Mouse (Mus musculus): ENCODE measurements around the gene Sgsm1. TPM values are rescaled to one million over a fixed set of nuclear protein-coding genes. Genes with fewer than 3 reads are reported as not detected.
A peak's percentile ranks its signal among the peaks of the same experiment; 100 is the strongest.

The Sgsm1 gene
- polyA plus RNA-seq, 1 experiment from 2014 or later: 10.7 TPM

DNA sequence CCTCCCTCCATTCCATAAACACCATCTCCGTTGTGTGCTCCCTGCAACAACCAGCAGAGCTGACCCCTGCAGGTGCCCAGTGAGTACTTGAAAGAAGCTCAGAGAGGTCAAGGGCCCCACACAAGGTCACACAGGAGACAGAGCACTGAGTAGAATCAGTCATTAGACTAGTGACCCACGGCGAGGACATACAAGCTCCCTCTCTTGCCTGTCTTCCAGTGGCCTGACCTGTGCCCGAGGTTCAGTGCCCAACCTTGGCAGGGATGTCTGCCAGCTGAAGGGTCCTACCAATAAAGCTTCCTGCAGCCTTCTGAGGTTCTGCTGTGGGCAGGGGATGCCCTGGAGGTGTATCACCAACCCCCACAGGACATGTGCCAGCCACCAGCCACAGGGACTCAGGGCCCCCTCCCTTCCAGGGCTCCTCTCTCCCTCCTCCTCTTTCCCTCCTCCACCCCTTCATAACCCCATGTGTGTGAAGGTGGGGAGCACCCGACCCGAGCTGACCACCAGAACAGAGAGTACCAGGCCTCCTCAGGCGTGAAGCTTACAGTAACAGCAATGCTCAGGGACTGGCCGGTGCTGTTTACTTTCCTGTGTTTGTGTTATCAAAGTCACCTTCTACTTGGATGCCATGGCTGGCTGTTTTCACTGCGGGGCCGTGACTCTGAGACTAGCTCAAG is 98.3 kb downstream of the Sgsm1 start:
- H3K4me1 ChIP-seq (ENCODE audit: control insufficient read depth, insufficient read depth, low read length): peaks cover 5% of the 10 kb centered on the region; the same call in 1 of the 2 replicates
- 82% methylated on average over 10 of the region's 10 CpGs for WGBS
- H3K9ac ChIP-seq (ENCODE audit: low read length): no peak overlapping the region

DNA sequence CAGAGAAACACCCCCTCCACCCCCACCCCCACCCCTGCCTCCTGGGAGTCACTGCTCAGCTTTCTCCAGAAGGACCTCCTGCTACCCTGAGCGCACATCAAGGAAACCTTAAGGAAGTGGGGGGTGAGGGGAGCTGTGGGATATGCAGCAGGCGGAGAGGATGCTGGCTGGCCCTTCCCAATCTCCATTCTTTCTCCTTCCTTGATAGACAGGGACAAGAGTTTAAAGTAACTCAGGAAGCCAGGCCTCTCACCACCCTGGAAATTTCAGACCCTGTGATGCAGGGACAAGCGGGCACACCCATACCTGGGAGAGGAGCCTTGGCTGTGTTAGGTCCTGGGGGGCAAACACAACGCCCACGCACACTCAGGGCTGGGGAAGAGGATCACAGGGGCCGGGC is 100.3 kb downstream of the Sgsm1 start:
- Histone ChIP-seq H3K4me2 (ENCODE audit: low read depth) (no peak overlapping the region), H3K4me3 (ENCODE audit: low read depth, low read length) (no peak overlapping the region), H3K4me1 (ENCODE audit: control insufficient read depth, insufficient read depth, low read length) (peaks cover 5% of the 10 kb centered on the region; the same call in 1 of the 2 replicates), H3K27ac (ENCODE audit: low read depth, low read length) (no peak overlapping the region), H3K27me3 (ENCODE audit: control insufficient read depth, insufficient read depth, low read length) (no peaks in the 10 kb centered on the region), H3K9me3 (ENCODE audit: control insufficient read depth, low read length) (no peaks in the 10 kb centered on the region), H3K9ac (ENCODE audit: low read length) (no peak overlapping the region), H3K36me3 (ENCODE audit: control insufficient read depth, insufficient read depth, low read length) (no peaks in the 10 kb centered on the region)
- 73% methylated on average over 6 of the region's 6 CpGs for WGBS
- DNase-seq (ENCODE audit: low spot score) (no peak), ATAC-seq (ENCODE audit: insufficient read depth, low FRiP score, low TSS enrichment) (no peak)

More for the DNA sequence above, 98.3 kb downstream of the Sgsm1 start:
- Histone ChIP-seq H3K36me3 (ENCODE audit: control insufficient read depth, insufficient read depth, low read length) (no peaks in the 10 kb centered on the region), H3K9me3 (ENCODE audit: control insufficient read depth, low read length) (no peaks in the 10 kb centered on the region), H3K4me3 (ENCODE audit: low read depth, low read length) (no peak overlapping the region), H3K4me2 (ENCODE audit: low read depth) (no peak overlapping the region), H3K27me3 (ENCODE audit: control insufficient read depth, insufficient read depth, low read length) (no peaks in the 10 kb centered on the region), H3K27ac (ENCODE audit: low read depth, low read length) (no peak overlapping the region; the same call in 1 of the 2 replicates)
- DNase-seq (ENCODE audit: low spot score) (no peak), ATAC-seq (ENCODE audit: insufficient read depth, low FRiP score, low TSS enrichment) (no peak)

GRCm38 (mm10) chr5:113209898-113210297 is 100.7 kb downstream of the Sgsm1 start:
- no peak for ATAC-seq (ENCODE audit: insufficient read depth, low FRiP score, low TSS enrichment)
- Histone ChIP-seq H3K9me3 (ENCODE audit: control insufficient read depth, low read length) (no peaks in the 10 kb centered on the region), H3K36me3 (ENCODE audit: control insufficient read depth, insufficient read depth, low read length) (no peaks in the 10 kb centered on the region), H3K9ac (ENCODE audit: low read length) (no peak overlapping the region; the same call in 1 of the 2 replicates), H3K4me2 (ENCODE audit: low read depth) (no peak overlapping the region), H3K27ac (ENCODE audit: low read depth, low read length) (no peak overlapping the region), H3K4me1 (ENCODE audit: control insufficient read depth, insufficient read depth, low read length) (peaks cover 5% of the 10 kb centered on the region; the same call in 1 of the 2 replicates), H3K27me3 (ENCODE audit: control insufficient read depth, insufficient read depth, low read length) (no peaks in the 10 kb centered on the region), H3K4me3 (ENCODE audit: low read depth, low read length) (no peak overlapping the region)
- no peak for DNase-seq (ENCODE audit: low spot score)
- whole genome bisulfite sequencing: 88% methylated on average over 13 of the region's 13 CpGs

- DNase-seq (ENCODE audit: low spot score): no peak
- H3K36me3 ChIP-seq (ENCODE audit: control insufficient read depth, insufficient read depth, low read length): no peaks in the 10 kb centered on the region
- H3K27ac ChIP-seq (ENCODE audit: low read depth, low read length): 0 out of 2 replicates have a peak overlapping the region, but pooled peaks have one; percentile 14
- H3K4me1 ChIP-seq (ENCODE audit: control insufficient read depth, insufficient read depth, low read length): peaks cover 5% of the 10 kb centered on the region; the same call in 1 of the 2 replicates
- ATAC-seq (ENCODE audit: insufficient read depth, low FRiP score, low TSS enrichment): no peak
- H3K4me3 ChIP-seq (ENCODE audit: low read depth, low read length): no peak overlapping the region
- H3K4me2 ChIP-seq (ENCODE audit: low read depth): no peak overlapping the region
- no peak overlapping the region for H3K9ac ChIP-seq (ENCODE audit: low read length)
- H3K27me3 ChIP-seq (ENCODE audit: control insufficient read depth, insufficient read depth, low read length): no peaks in the 10 kb centered on the region
- no peaks in the 10 kb centered on the region for H3K9me3 ChIP-seq (ENCODE audit: control insufficient read depth, low read length)
- 55% methylated on average over 11 of the region's 11 CpGs for WGBS
Measured at GRCm38 (mm10) chr5:113209401-113209750, 101.2 kb downstream of the Sgsm1 start.

DNA sequence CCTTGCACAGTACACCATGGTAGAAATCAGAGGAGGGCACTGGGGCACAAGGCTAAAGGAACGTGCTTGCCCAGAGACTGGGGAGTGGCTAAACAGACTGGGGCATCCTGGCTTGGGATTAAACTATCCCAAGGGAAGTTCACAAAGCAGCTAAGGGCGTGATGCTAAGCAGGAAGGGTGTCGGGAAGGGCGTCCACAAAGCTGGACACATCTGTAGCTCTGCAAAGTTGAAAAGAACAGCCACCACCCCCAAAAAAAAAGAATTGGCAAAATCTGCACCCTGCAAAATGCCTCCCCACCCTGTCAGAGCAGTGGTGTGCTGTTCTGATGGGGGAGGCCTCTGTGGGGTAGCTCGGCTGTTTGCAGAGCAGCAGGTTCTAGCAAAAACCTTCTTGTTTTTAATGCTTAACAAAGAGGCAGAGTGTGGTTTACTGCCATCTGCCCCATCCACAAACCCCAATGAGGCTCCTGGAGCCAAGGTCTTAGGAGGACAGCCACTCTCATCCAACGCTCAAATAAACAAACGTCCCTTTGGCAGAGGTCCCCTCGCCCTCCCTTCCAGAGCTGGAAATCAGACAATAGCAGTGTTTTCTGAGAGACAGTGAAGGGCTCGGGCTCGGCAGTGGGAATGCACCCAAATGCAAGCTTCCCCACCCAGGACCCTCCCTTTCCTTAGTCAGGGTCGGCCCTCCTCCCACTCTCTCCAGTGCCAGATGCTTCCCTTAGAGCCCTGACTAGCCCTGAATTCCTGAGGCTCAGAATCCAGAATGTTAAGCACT is 101.8 kb downstream of the Sgsm1 start:
- Histone ChIP-seq H3K27ac (ENCODE audit: low read depth, low read length) (0 out of 2 replicates have a peak overlapping the region, but pooled peaks have one; percentile 14), H3K9me3 (ENCODE audit: control insufficient read depth, low read length) (no peaks in the 10 kb centered on the region), H3K27me3 (ENCODE audit: control insufficient read depth, insufficient read depth, low read length) (no peaks in the 10 kb centered on the region), H3K4me1 (ENCODE audit: control insufficient read depth, insufficient read depth, low read length) (peaks cover 5% of the 10 kb centered on the region; the same call in 1 of the 2 replicates), H3K4me3 (ENCODE audit: low read depth, low read length) (no peak overlapping the region), H3K9ac (ENCODE audit: low read length) (no peak overlapping the region), H3K36me3 (ENCODE audit: control insufficient read depth, insufficient read depth, low read length) (no peaks in the 10 kb centered on the region), H3K4me2 (ENCODE audit: low read depth) (no peak overlapping the region)
- no peak for DNase-seq (ENCODE audit: low spot score)
- 51% methylated on average over 11 of the region's 11 CpGs for WGBS
- ATAC-seq (ENCODE audit: insufficient read depth, low FRiP score, low TSS enrichment): no peak

DNA sequence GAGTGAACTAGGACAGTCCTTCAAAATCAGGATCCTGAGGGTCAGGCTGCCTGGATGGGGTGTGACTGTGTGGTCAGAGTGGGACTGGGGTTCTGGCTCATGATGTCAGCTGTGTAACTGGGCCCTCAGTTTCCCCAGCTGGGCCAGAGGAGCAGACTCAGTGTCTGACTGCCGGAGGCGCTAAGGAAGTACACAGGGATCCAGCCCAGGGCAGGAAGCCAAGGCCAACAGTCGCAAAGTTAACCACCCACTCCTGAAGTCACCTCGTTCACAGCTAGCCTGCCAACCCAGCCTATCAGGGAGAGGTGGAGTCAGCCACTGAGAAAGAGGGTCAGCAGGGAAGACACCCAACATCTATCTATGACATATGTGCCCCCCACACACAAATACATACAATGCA is 102.5 kb downstream of the Sgsm1 start:
- H3K27me3 ChIP-seq (ENCODE audit: control insufficient read depth, insufficient read depth, low read length): no peaks in the 10 kb centered on the region
- H3K4me3 ChIP-seq (ENCODE audit: low read depth, low read length): no peak overlapping the region
- DNase-seq (ENCODE audit: low spot score) (no peak), ATAC-seq (ENCODE audit: insufficient read depth, low FRiP score, low TSS enrichment) (no peak)
- no peak overlapping the region for H3K27ac ChIP-seq (ENCODE audit: low read depth, low read length)
- no peak overlapping the region for H3K4me2 ChIP-seq (ENCODE audit: low read depth)
- 89% methylated on average over 4 of the region's 4 CpGs for WGBS
- H3K9ac ChIP-seq (ENCODE audit: low read length): no peak overlapping the region
- no peaks in the 10 kb centered on the region for H3K9me3 ChIP-seq (ENCODE audit: control insufficient read depth, low read length)
- H3K36me3 ChIP-seq (ENCODE audit: control insufficient read depth, insufficient read depth, low read length): no peaks in the 10 kb centered on the region
- H3K4me1 ChIP-seq (ENCODE audit: control insufficient read depth, insufficient read depth, low read length): peaks cover 5% of the 10 kb centered on the region; the same call in 1 of the 2 replicates

DNA sequence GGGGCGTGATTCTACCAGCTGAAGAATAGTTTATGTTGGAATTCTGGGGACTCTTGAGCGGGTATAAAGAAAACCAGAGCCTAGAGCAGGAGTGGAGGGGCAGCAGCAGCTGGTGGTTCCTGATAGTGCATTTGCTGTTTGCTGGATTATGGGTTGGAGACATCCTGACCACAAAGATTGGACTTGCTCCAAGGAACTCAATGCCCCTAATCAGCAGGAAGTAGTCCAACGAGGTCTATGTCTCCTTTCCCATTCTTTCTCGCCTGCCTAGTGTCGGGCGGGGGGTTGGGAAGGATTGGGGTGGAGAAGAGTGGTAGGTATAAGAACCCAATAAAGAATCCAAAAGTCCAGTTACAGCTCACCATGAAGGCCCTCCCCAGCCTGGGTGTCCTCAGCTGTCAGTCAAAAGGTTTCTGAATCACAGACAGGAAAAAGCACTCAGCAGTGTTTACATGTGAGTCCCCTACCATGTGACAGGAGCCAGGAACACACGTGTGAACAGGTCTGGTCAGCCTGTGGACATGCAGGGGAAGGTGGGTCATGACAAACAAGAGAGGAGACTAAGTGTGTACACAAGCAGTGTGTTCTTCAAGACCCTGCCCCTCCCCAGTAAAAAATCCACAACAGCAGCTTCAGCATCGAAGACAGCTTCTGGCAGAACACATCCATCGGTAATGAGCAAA is 103.8 kb downstream of the Sgsm1 start:
- 73% methylated on average over 9 of the region's 9 CpGs for WGBS
- no peak overlapping the region for H3K9ac ChIP-seq (ENCODE audit: low read length)
- ATAC-seq (ENCODE audit: insufficient read depth, low FRiP score, low TSS enrichment) (no peak), DNase-seq (ENCODE audit: low spot score) (no peak)
- H3K4me3 ChIP-seq (ENCODE audit: low read depth, low read length): no peak overlapping the region
- H3K4me2 ChIP-seq (ENCODE audit: low read depth): no peak overlapping the region
- no peaks in the 10 kb centered on the region for H3K36me3 ChIP-seq (ENCODE audit: control insufficient read depth, insufficient read depth, low read length)
- H3K4me1 ChIP-seq (ENCODE audit: control insufficient read depth, insufficient read depth, low read length): peaks cover 5% of the 10 kb centered on the region; the same call in 1 of the 2 replicates
- H3K9me3 ChIP-seq (ENCODE audit: control insufficient read depth, low read length): no peaks in the 10 kb centered on the region
- H3K27ac ChIP-seq (ENCODE audit: low read depth, low read length): no peak overlapping the region
- no peaks in the 10 kb centered on the region for H3K27me3 ChIP-seq (ENCODE audit: control insufficient read depth, insufficient read depth, low read length)

DNA sequence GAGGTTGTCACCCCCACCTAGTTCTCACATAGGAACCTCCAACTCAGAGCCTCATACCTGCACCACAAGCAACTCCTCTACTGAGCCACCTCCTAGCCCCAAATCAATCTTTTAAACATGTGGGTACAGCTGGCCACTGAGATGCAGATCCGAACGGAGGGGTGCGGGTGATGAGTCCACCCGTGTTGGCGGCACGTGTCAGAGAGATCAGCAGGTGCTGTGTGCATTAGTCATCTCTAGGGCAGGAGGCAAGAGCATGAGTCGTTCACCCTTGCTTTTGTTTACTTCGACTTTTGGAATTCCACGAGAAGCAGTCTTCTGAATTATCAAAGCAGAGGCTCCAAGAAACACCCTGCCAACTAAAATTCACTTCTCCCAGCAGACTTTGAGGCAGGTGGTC is 106.4 kb downstream of the Sgsm1 start:
- Histone ChIP-seq H3K9me3 (ENCODE audit: control insufficient read depth, low read length) (no peaks in the 10 kb centered on the region), H3K9ac (ENCODE audit: low read length) (no peak overlapping the region), H3K4me2 (ENCODE audit: low read depth) (no peak overlapping the region), H3K4me1 (ENCODE audit: control insufficient read depth, insufficient read depth, low read length) (peaks cover 1% of the 10 kb centered on the region; the same call in 1 of the 2 replicates), H3K4me3 (ENCODE audit: low read depth, low read length) (no peak overlapping the region), H3K27me3 (ENCODE audit: control insufficient read depth, insufficient read depth, low read length) (no peaks in the 10 kb centered on the region), H3K27ac (ENCODE audit: low read depth, low read length) (no peak overlapping the region), H3K36me3 (ENCODE audit: control insufficient read depth, insufficient read depth, low read length) (no peaks in the 10 kb centered on the region)
- ATAC-seq (ENCODE audit: insufficient read depth, low FRiP score, low TSS enrichment) (no peak), DNase-seq (ENCODE audit: low spot score) (no peak)
- WGBS: 91% methylated on average over 9 of the region's 9 CpGs

All from neural tube, embryonic 11.5 days (tissue).